Mouse (Mus musculus) midbrain, embryonic 10.5 days (tissue): ENCODE measurements at regions not wholly inside any gene's neighbourhood (a gene's known extent, or its start where the extent isn't known, plus 50 kb on each side); places are given as distances from the start of the nearest gene placed in this dataset.

ENCODE experiments used
- DNase-seq: peaks from one replicate; pipeline ENCODE4 v3.0.0-alpha.2; 2017; ENCODE audit warnings: low spot score
- H3K27ac ChIP-seq: fragments of 300-500 bp; sonication (generic); replicated peaks from 2 replicates; pipeline ENCODE4 v1.5.1; 2016; ENCODE audit warnings: mild to moderate bottlenecking
- H3K27me3 ChIP-seq: fragments of 300-500 bp; sonication (generic); 2 replicates; pipeline ENCODE4 v1.6.1; 2016; ENCODE audit warnings: low read depth, mild to moderate bottlenecking; ENCODE audit not compliant: poor library complexity, severe bottlenecking
- H3K36me3 ChIP-seq: fragments of 300-500 bp; sonication (generic); 2 replicates; pipeline ENCODE4 v1.6.1; 2016; ENCODE audit warnings: mild to moderate bottlenecking, moderate library complexity
- H3K4me1 ChIP-seq: fragments of 300-500 bp; sonication (generic); 2 replicates; pipeline ENCODE4 v1.6.1; 2016
- H3K4me3 ChIP-seq: fragments of 300-500 bp; sonication (generic); 2 replicates; pipeline ENCODE4 v1.5.1; 2016; ENCODE audit warnings: mild to moderate bottlenecking, moderate library complexity
- H3K9me3 ChIP-seq: fragments of 300-500 bp; sonication (generic); replicated peaks from 2 replicates; pipeline ENCODE4 v1.6.1; 2016; ENCODE audit warnings: mild to moderate bottlenecking
- WGBS: fragments of 180-500 bp; shearing (Covaris S2); methylation state at CpG from one replicate; pipeline ENCODE4 v1.1.7; 2016; 5-methylcytosine and 5-hydroxymethylcytosine counted together

DNA sequence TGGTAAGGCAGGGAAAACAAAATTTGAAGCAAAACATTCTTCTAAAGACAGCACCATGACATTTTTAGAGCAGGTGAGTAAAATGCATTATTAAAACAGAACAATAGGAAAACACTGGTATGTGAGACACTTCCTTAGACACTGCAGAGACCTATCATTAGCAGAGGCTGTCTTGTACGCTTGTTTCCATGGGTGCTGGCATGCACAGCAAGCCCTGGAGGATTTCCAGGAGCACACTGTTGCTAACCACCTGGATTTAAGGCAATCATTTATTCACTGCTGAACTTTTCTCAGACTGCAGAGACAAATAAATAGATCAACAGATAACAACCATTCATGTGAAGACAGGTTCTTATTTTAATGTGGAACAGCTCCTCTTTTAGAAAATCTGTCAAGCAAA is 127.7 kb downstream of the Pros1 start:
- Histone ChIP-seq H3K9me3 (no peaks in the 10 kb centered on the region), H3K27me3 (no peaks in the 10 kb centered on the region), H3K4me1 (no peaks in the 10 kb centered on the region), H3K4me3 (no peak overlapping the region), H3K27ac (no peak overlapping the region), H3K36me3 (no peaks in the 10 kb centered on the region)
- DNase-seq = no peak
- 70% methylated on average over 1 of the region's 1 CpGs for WGBS

DNA sequence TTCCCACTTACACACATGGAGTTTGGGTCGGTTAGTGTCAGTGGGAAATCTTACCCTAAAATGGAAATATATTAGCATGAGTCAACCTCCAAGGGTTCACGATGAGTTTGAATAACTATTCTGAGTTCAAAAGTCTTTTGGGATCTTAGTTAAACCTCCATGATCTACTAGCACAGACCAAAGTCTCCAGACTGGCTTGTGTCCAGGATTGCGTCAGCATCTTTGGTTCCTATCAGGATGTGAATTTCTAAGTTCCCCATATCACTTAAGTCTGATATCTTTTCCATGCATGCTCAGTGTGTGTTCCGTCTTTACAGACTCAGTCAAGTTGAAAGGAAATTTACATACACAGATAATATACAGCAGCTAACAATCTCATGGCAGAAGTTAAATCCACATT is 128.5 kb downstream of the Pros1 start:
- DNase-seq = no peak
- H3K4me3 ChIP-seq = no peak overlapping the region
- WGBS = 85% methylated on average over 4 of the region's 4 CpGs

DNA sequence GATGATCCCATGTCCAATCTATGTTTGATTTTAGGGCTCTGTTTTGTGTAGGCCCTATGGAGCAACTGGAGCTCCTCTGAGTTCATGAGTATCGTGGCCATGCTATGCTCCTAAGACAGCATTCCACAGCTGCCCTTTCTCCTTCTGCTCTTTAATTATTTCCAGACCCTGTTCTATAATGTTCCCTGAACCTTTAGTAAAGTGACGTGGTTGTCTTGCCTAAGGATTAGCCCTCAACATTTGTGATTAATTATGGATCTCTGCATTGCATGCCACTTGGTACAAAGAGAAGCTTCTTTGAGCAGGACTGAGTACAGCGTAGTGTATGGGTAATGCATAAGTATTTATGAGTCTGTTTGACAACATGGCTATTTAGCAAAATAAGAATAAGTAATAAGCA is 141.4 kb downstream of the Pros1 start:
- 77% methylated on average over 3 of the region's 3 CpGs for WGBS
- Histone ChIP-seq H3K27ac (no peak overlapping the region), H3K27me3 (no peaks in the 10 kb centered on the region), H3K36me3 (no peaks in the 10 kb centered on the region), H3K4me1 (no peaks in the 10 kb centered on the region), H3K4me3 (no peak overlapping the region), H3K9me3 (no peaks in the 10 kb centered on the region)
- no peak for DNase-seq

More for the DNA sequence above, 128.5 kb downstream of the Pros1 start:
- Histone ChIP-seq H3K27me3 (no peaks in the 10 kb centered on the region), H3K9me3 (no peaks in the 10 kb centered on the region), H3K27ac (no peak overlapping the region), H3K36me3 (no peaks in the 10 kb centered on the region), H3K4me1 (no peaks in the 10 kb centered on the region)

DNA sequence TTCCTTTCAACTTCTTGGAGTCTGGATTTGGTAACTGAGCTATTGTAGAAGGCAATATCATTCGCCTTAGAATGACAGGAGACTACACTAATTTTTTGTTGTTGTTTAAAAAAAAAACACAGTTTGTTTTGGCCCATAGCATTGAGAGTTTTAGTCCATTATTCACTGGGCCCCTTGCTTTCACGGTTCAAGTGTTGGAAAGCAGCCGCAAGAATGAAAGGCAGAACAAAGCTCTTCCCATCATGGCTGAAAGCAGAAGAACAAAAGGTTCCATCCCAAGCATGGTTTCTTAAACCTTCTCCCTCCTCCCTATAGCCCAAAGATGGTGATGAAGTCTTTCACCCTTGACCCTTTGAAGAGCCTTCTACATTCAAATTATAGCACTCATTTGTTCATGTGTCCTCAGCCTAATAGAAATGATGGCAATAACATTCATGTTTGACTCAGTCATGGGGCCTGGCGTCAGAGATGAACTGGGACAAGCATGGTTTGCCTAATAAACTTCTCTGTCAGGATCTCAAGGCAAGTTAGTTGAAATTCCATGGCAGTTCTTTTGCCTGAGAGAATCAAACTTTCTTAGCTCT is 157.1 kb downstream of the Pros1 start:
- Histone ChIP-seq H3K27me3 (peaks cover 29% of the 10 kb centered on the region), H3K4me3 (no peak overlapping the region), H3K9me3 (no peaks in the 10 kb centered on the region), H3K27ac (no peak overlapping the region), H3K4me1 (peaks cover 14% of the 10 kb centered on the region), H3K36me3 (no peaks in the 10 kb centered on the region)
- 34% methylated on average over 4 of the region's 4 CpGs for WGBS
- no peak for DNase-seq

DNA sequence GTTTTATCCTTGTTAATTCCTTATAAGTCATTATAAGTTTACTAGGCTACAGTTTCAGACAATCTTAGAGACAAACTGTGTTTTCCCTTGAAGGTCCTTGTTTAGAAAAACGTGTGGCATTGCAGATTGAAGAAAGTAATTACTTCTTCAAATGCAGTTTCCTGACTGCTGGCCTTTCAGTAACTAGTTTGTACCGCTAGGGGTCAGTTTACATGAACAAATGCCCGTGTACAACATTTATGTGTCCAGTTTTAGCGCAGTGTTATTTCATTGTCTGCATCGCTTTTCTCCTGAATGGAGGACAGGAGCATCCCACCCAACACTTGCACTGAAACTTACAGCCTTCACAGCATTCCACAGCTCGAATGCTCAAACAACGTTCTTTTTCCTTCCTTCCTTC is 160.3 kb downstream of the Pros1 start:
- Histone ChIP-seq H3K36me3 (no peaks in the 10 kb centered on the region), H3K4me3 (no peak overlapping the region), H3K4me1 (peaks cover 14% of the 10 kb centered on the region), H3K9me3 (no peaks in the 10 kb centered on the region), H3K27ac (no peak overlapping the region), H3K27me3 (peaks cover 35% of the 10 kb centered on the region)
- 39% methylated on average over 7 of the region's 7 CpGs for WGBS
- no peak for DNase-seq

DNA sequence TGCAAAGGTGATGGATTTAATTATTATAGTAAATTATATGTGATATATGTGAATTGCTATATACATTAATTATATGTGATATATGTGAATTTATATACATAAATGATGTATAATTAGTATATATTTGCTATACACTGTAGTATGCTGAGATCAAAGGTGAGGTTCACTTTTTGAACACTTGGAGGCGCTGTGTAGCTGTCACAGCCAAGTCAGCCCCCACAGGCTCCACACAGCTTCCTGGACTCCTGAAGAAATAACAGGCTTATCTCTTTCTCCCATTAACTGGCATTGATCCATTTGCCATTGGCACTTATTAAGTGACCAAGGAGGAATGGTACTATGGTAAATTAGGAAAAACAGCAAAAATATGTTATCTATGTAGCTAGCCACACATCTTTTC is 162.0 kb downstream of the Pros1 start:
- no peaks in the 10 kb centered on the region for H3K36me3 ChIP-seq
- no peaks in the 10 kb centered on the region for H3K9me3 ChIP-seq
- 44% methylated on average over 1 of the region's 1 CpGs for WGBS
- H3K4me1 ChIP-seq = peaks cover 11% of the 10 kb centered on the region
- no peak overlapping the region for H3K27ac ChIP-seq
- DNase-seq = peak; percentile 28
- no peak overlapping the region for H3K4me3 ChIP-seq
- peaks cover 27% of the 10 kb centered on the region; the same call in 1 of the 2 replicates for H3K27me3 ChIP-seq

DNA sequence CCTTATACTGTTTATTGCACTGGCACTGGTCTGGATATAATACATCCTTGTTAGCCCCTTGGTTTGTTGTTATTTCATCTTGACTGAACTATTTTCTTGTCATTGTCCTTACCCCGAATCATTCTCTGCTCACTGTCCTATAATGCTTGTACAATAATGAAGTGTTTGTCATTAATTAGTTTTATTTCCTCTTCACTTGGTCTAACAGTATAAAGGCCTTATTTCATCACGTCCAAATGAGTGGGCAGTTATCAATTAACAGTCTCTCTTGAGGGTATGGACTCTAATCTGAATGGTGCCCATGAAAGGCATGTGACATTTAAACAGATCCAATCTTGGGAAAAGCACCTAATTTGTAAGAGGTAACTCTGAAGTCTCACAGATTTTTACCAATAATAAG is 162.6 kb downstream of the Pros1 start:
- Histone ChIP-seq H3K36me3 (no peaks in the 10 kb centered on the region), H3K27me3 (peaks cover 27% of the 10 kb centered on the region; the same call in 1 of the 2 replicates), H3K27ac (no peak overlapping the region), H3K4me1 (peaks cover 6% of the 10 kb centered on the region; the same call in 1 of the 2 replicates), H3K9me3 (no peaks in the 10 kb centered on the region), H3K4me3 (no peak overlapping the region)
- 85% methylated on average over 2 of the region's 2 CpGs for WGBS
- no peak for DNase-seq

DNA sequence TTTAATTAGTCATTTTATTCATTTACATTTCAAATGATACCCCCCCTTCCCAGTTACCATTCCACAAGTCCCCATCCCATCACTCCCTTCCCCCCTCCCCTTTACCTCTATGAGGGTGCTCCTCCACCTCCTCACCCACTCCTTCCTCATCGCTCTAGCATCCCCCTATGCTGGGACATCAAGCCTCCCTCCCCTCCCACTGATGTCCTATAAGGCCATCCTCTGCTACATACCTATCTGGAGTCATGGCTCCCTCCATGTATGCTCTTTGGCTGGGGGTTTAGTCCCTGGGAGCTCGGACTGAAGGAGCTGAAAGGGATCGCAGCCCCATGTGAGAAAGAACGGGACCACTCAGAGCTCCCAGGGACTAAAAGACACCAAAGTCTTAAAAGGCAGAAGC is 176.3 kb downstream of the Pros1 start:
- H3K9me3 ChIP-seq = no peaks in the 10 kb centered on the region
- H3K27me3 ChIP-seq = peaks cover 44% of the 10 kb centered on the region
- no peaks in the 10 kb centered on the region for H3K36me3 ChIP-seq
- no peak overlapping the region for H3K4me3 ChIP-seq
- no peak for DNase-seq
- H3K27ac ChIP-seq = no peak overlapping the region
- WGBS = 84% methylated on average over 4 of the region's 4 CpGs
- peaks cover 22% of the 10 kb centered on the region for H3K4me1 ChIP-seq

DNA sequence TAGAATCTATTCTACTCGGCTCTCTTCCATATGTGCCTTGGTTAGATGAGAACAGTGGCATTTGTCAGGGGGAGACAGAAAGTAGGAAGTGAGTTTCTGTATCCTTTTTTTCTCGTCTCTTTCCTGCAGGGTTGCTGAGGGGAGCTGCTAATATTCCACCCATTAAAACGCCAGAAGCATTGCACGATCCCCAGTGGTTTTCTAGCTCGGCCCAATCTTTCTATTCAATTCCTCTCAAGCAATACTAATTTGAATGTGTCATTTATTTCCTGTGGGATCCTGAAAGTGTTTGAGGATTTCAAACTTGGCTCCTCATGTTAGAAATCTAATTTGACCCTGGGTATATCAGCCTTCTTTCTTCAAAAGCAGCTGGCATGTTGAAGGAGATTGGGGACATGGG is 176.9 kb downstream of the Pros1 start:
- no peaks in the 10 kb centered on the region for H3K36me3 ChIP-seq
- H3K9me3 ChIP-seq = no peaks in the 10 kb centered on the region
- peaks cover 47% of the 10 kb centered on the region for H3K27me3 ChIP-seq
- no peak overlapping the region for H3K27ac ChIP-seq
- no peak overlapping the region for H3K4me3 ChIP-seq
- 52% methylated on average over 5 of the region's 5 CpGs for WGBS
- peaks cover 22% of the 10 kb centered on the region for H3K4me1 ChIP-seq
- no peak for DNase-seq

DNA sequence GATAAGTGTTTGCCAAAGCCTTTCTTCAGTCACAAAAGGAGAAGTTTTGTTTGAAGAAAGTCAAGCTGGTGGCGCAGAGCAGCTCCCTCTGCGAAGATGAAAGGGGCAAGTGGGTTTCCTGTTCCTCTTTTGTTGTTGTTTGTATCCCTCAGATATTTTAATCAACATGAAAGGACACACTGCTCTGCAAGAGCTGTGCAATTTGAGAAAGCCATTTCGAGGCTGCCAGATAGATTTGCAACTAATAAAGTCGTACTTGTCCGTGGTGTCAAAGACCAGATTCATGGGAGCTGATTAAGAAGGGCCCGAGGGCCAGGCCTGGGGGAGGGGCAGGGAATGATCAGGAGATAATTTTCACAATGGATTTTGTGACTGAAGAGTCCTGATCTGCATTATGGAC is 177.7 kb downstream of the Pros1 start:
- Histone ChIP-seq H3K4me1 (peaks cover 22% of the 10 kb centered on the region), H3K4me3 (peak overlapping the region; percentile 9; the same call in 1 of the 2 replicates), H3K27ac (no peak overlapping the region), H3K27me3 (peaks cover 49% of the 10 kb centered on the region), H3K36me3 (no peaks in the 10 kb centered on the region), H3K9me3 (no peaks in the 10 kb centered on the region)
- WGBS = 17% methylated on average over 6 of the region's 6 CpGs
- peak; percentile 32 for DNase-seq

DNA sequence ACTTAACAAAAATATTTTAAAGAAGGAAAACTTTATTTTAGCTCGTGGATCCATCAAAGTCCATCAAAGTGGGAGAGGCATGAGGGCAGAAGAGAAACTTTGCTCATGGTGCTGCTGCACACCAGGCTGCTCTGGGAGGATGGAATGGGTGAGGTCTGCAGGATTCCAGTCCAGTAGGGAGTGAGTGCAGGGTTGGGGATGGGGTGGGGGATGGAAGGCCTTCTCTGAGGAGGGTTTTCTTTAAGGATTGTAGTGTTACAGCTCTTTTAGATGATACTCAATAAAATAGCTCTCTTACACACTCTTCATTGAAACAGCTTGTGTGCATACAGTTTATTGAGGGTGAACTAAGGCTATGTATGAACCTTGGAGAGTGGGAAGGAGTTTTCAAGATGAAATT is 195.0 kb downstream of the Pros1 start:
- no peak for DNase-seq
- no peak overlapping the region for H3K27ac ChIP-seq
- WGBS = 75% methylated on average over 1 of the region's 1 CpGs

DNA sequence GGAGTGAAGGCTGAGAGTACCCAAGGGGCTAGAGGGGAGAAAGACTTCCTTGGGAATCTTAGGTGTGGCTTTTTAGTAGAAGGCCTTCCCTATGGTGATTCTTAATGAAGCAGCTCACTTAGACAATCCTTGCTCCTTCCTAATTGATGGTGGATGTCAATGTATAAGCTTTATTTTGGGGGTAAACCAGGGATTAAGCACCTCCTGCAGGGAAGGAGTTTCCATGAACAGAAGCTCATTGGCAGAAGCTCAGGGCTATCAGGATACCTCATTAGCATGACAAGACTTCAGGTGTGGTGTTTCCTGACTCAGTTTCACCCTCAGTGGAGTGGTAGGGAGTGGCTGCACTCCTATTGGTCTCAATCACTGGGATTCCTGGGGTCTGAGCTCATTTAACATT is 208.8 kb downstream of the Pros1 start:
- Histone ChIP-seq H3K4me1 (no peaks in the 10 kb centered on the region), H3K27ac (no peak overlapping the region), H3K4me3 (no peak overlapping the region), H3K9me3 (no peaks in the 10 kb centered on the region), H3K27me3 (no peaks in the 10 kb centered on the region), H3K36me3 (no peaks in the 10 kb centered on the region)
- DNase-seq = no peak

More for the DNA sequence above, 195.0 kb downstream of the Pros1 start:
- Histone ChIP-seq H3K36me3 (no peaks in the 10 kb centered on the region), H3K4me1 (no peaks in the 10 kb centered on the region), H3K9me3 (no peaks in the 10 kb centered on the region), H3K27me3 (no peaks in the 10 kb centered on the region), H3K4me3 (no peak overlapping the region)

DNA sequence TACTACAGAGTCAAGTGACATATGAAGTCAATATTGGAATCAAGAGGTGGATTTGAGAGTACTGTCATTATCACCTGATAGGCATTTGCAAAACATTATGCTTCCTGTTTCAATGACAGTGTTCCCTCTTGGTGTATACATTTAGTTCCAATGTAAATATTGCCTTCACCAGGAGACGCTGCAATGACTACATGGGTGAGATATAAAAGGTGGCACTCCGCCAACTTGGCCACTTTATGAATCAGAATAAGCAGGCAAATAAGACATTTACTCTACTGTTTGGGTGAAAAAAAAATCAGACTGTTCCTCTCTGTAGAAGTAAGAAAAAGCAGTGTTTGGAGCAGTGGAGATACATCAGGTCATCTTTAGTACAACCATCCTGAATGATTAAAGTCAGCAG is 215.9 kb downstream of the Pros1 start:
- H3K4me3 ChIP-seq = no peak overlapping the region
- H3K27ac ChIP-seq = no peak overlapping the region
- no peak for DNase-seq
- no peaks in the 10 kb centered on the region for H3K4me1 ChIP-seq
- no peaks in the 10 kb centered on the region for H3K36me3 ChIP-seq
- H3K9me3 ChIP-seq = no peaks in the 10 kb centered on the region
- no peaks in the 10 kb centered on the region for H3K27me3 ChIP-seq
- WGBS = 97% methylated on average over 2 of the region's 2 CpGs

DNA sequence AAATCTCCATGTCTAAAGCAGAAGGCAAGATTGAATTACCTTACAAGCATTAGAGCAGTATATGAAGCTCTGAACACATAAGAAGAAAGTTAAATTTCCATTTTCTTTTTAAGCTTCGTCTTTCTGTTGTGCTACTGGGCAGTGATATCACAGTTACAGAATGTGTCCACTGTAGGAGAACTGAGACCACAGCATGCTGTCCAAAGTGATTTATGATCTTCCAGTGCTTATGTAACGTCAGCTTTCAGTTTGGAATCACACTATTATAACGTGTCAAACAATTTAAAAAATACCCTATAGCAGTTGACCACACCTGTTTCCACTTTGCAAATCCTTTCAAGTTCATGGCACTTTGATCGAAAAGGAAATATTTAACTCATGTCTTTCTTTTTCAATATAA is 221.7 kb downstream of the Pros1 start:
- H3K4me1 ChIP-seq = no peaks in the 10 kb centered on the region
- H3K4me3 ChIP-seq = no peak overlapping the region
- no peak overlapping the region for H3K27ac ChIP-seq
- H3K27me3 ChIP-seq = no peaks in the 10 kb centered on the region
- WGBS = 85% methylated on average over 4 of the region's 4 CpGs
- no peaks in the 10 kb centered on the region for H3K9me3 ChIP-seq
- DNase-seq = no peak
- H3K36me3 ChIP-seq = no peaks in the 10 kb centered on the region
